8 mouse cellular contexts compared by ENCODE assay signal in genomic region chr4:12240941-12241571, GRCm38 (mm10).
A peak's percentile ranks its signal among the peaks of the same experiment; 100 is the strongest.
DNase-seq lines count a peak whose midpoint lies in the region; ATAC-seq and TF ChIP-seq lines count a peak whose summit lies in the region.

No protein-coding gene starts in this region.

- H3K79me2 ChIP-seq in MEL (ENCODE audit: control insufficient read depth, insufficient read depth, low read length, poor library complexity), result no peaks in the 10 kb centered on the region

- no peak overlapping the region for H3K4me3 ChIP-seq in MEL (ENCODE audit: control insufficient read depth in 1 of 2, insufficient read depth in 1 of 2, low read depth in 2 of 2, low read length in 2 of 2)
- no peak overlapping the region for H3K4me3 ChIP-seq in forebrain, embryonic 12.5 days (replicated peaks)
- H3K4me3 ChIP-seq in lung, adult 2 months (replicated peaks; ENCODE audit: extremely low read depth, low read depth, low read length), result no peak overlapping the region

- no peak for TF ChIP-seq EP300 in MEL (IDR thresholded peaks at IDR 0.05; ENCODE audit: low read depth in 1 of 2, low read length in 2 of 2)

- peak; percentile 75 for ATAC-seq in forebrain, embryonic 12.5 days (ENCODE audit: low FRiP score)

- peak; percentile 88 for TF ChIP-seq RAD21 in MEL (IDR thresholded peaks at IDR 0.05; ENCODE audit: low read depth, low read length)

- intact Hi-C loops in heart, postnatal 14 days (cut with DNase I), result loop anchor here (2.0 to 10.0 kb wide), 3 partner anchors 296 to 1538 kb away; no protein-coding TSS in a partner anchor

- TF ChIP-seq POLR2A in MEL (IDR thresholded peaks at IDR 0.05; ENCODE audit: control insufficient read depth in 1 of 2, insufficient read depth in 1 of 2, low read depth in 1 of 2, low read length in 2 of 2, poor library complexity in 1 of 2), result no peak
- TF ChIP-seq POLR2A in lung, adult 2 months (IDR thresholded peaks at IDR 0.05; ENCODE audit: borderline replicate concordance, extremely low read depth, low read depth, low read length), result no peak

- no peaks in the 10 kb centered on the region for H3K4me1 ChIP-seq in MEL (ENCODE audit: control insufficient read depth in 1 of 2, insufficient read depth in 2 of 2, low read length in 2 of 2)
- peaks cover 4% of the 10 kb centered on the region; the same call in 1 of the 2 replicates for H3K4me1 ChIP-seq in forebrain, embryonic 12.5 days
- no peaks in the 10 kb centered on the region for H3K4me1 ChIP-seq in lung, adult 2 months (ENCODE audit: control insufficient read depth, insufficient read depth, low read length)

- H3K9me3 ChIP-seq in MEL (replicated peaks; ENCODE audit: insufficient read depth, low read length), result no peaks in the 10 kb centered on the region
- H3K9me3 ChIP-seq in forebrain, embryonic 12.5 days, result no peaks in the 10 kb centered on the region

- no peaks in the 10 kb centered on the region for H3K36me3 ChIP-seq in MEL (ENCODE audit: control insufficient read depth in 1 of 2, insufficient read depth in 2 of 2, low read length in 2 of 2)
- H3K36me3 ChIP-seq in forebrain, embryonic 12.5 days (replicated peaks), result no peaks in the 10 kb centered on the region

- DNase-seq in MEL (ENCODE audit: low read depth, low spot score), result peak; percentile 67
- DNase-seq in c-Kit-positive CD71-negative TER-119-negative erythroid progenitor cells, embryonic 14.5 days (ENCODE audit: low read depth), result peak; percentile 32
- peak; percentile 59 to 79 for DNase-seq in heart, postnatal 14 days
- peak; percentile 18 for DNase-seq in large intestine, adult 2 months (ENCODE audit: low read depth, low spot score)
- DNase-seq in lung, adult 2 months, result peak; percentile 28
- DNase-seq in ovary, postnatal 36 days (ENCODE audit: low spot score), result peak; percentile 27
- peak; percentile 65 for DNase-seq in thymus, postnatal 4 days

- H3K27ac ChIP-seq in MEL (ENCODE audit: control insufficient read depth, low read depth, low read length), result no peak overlapping the region
- no peak overlapping the region for H3K27ac ChIP-seq in forebrain, embryonic 12.5 days

- TF ChIP-seq CTCF in MEL (IDR thresholded peaks at IDR 0.05 in 2 of 3, conservative IDR thresholded peaks at IDR 0.05 in 1 of 3; ENCODE audit: control insufficient read depth in 1 of 3, insufficient read depth in 1 of 3, low read depth in 2 of 3, low read length in 3 of 3, poor library complexity in 1 of 3, severe bottlenecking in 1 of 3), result peak; percentile 78 to 80 (median 79)
- TF ChIP-seq CTCF in lung, adult 2 months (IDR thresholded peaks at IDR 0.05; ENCODE audit: insufficient read depth, low read length), result peak; percentile 89

- WGBS in forebrain, embryonic 12.5 days, result 5% methylated on average over 12 of the region's 12 CpGs
- 6% methylated on average over 12 of the region's 12 CpGs for WGBS in large intestine, adult 2 months
- WGBS in lung, adult 2 months, result 1% methylated on average over 12 of the region's 12 CpGs

- no peaks in the 10 kb centered on the region; a peak in 2 of 4 replicates for H3K27me3 ChIP-seq in MEL (ENCODE audit: control insufficient read depth in 1 of 2, insufficient read depth in 2 of 2, low read length in 2 of 2)
- no peaks in the 10 kb centered on the region for H3K27me3 ChIP-seq in forebrain, embryonic 12.5 days

- H3K9ac ChIP-seq in MEL (ENCODE audit: control insufficient read depth, low read depth, low read length, poor library complexity, severe bottlenecking), result no peak overlapping the region
- H3K9ac ChIP-seq in forebrain, embryonic 12.5 days, result no peak overlapping the region

- peak overlapping the region; percentile 40 for H3K4me2 ChIP-seq in forebrain, embryonic 12.5 days

TF ChIP-seq in MEL, 35 proteins besides CTCF, POLR2A, EP300 and RAD21:
- 0 out of 2 replicates have a peak, but pooled peaks have one; percentile 15 for TF ChIP-seq MYC (IDR thresholded peaks at IDR 0.05; ENCODE audit: low read depth, low read length)
- TF ChIP-seq GABPA (IDR thresholded peaks at IDR 0.05; ENCODE audit: low read depth, low read length), result no peak
- no peak for TF ChIP-seq NRF1 (IDR thresholded peaks at IDR 0.05; ENCODE audit: insufficient read depth, low read depth, low read length, poor library complexity, severe bottlenecking)
- TF ChIP-seq E2F4 (IDR thresholded peaks at IDR 0.05; ENCODE audit: borderline replicate concordance, low read depth, low read length), result no peak
- TF ChIP-seq CHD1 (IDR thresholded peaks at IDR 0.05; ENCODE audit: low read depth, low read length), result no peak
- TF ChIP-seq TAL1 (IDR thresholded peaks at IDR 0.05; ENCODE audit: low read length), result no peak
- TF ChIP-seq NELFE (IDR thresholded peaks at IDR 0.05; ENCODE audit: low read depth, low read length), result no peak
- no peak for TF ChIP-seq MYB (IDR thresholded peaks at IDR 0.05; ENCODE audit: low read depth, low read length)
- TF ChIP-seq POLR2AphosphoS2 (IDR thresholded peaks at IDR 0.05; ENCODE audit: low read length), result no peak
- TF ChIP-seq TBP (IDR thresholded peaks at IDR 0.05; ENCODE audit: low read depth, low read length), result no peak
- TF ChIP-seq ZMIZ1 (IDR thresholded peaks at IDR 0.05; ENCODE audit: low read depth, low read length), result no peak
- TF ChIP-seq HCFC1 (IDR thresholded peaks at IDR 0.05; ENCODE audit: low read depth, low read length), result no peak
- no peak for TF ChIP-seq ZKSCAN1 (IDR thresholded peaks at IDR 0.05; ENCODE audit: low read depth, low read length)
- peak; percentile 76 for TF ChIP-seq ZC3H11A (IDR thresholded peaks at IDR 0.05; ENCODE audit: low read depth, low read length)
- TF ChIP-seq UBTF (IDR thresholded peaks at IDR 0.05; ENCODE audit: borderline replicate concordance, insufficient read depth, low read depth, low read length), result no peak
- no peak for TF ChIP-seq MAZ (IDR thresholded peaks at IDR 0.05; ENCODE audit: low read depth, low read length)
- TF ChIP-seq SIN3A (IDR thresholded peaks at IDR 0.05; ENCODE audit: low read length), result no peak
- TF ChIP-seq ZNF384 (IDR thresholded peaks at IDR 0.05; ENCODE audit: low read depth, low read length), result no peak
- peak; percentile 78 for TF ChIP-seq SMC3 (IDR thresholded peaks at IDR 0.05; ENCODE audit: low read depth, low read length)
- no peak for TF ChIP-seq POLR2AphosphoS5 (IDR thresholded peaks at IDR 0.05; ENCODE audit: borderline replicate concordance, low read depth, low read length)
- TF ChIP-seq USF2 (IDR thresholded peaks at IDR 0.05; ENCODE audit: borderline replicate concordance in 1 of 2, insufficient read depth in 1 of 2, low read depth in 1 of 2, low read length in 2 of 2), result no peak
- no peak for TF ChIP-seq ELF1 (IDR thresholded peaks at IDR 0.05; ENCODE audit: low read depth, low read length)
- peak; percentile 83 for TF ChIP-seq BHLHE40 (IDR thresholded peaks at IDR 0.05; ENCODE audit: borderline replicate concordance, low read depth, low read length)
- no peak for TF ChIP-seq GATA1 (IDR thresholded peaks at IDR 0.05; ENCODE audit: low read depth, low read length)

Comparison
In these comparisons a context has a peak if more than half of its experiments do, and no peak if none do; other contexts are left out.
1. DNase-seq: peak in every context shown above with its lines; median percentile 69 in heart, postnatal 14 days; 67 in MEL; 65 in thymus, postnatal 4 days; 32 in c-Kit-positive CD71-negative TER-119-negative erythroid progenitor cells, embryonic 14.5 days; 28 in lung, adult 2 months; 27 in ovary, postnatal 36 days; 18 in large intestine, adult 2 months.